Mouse (Mus musculus): ENCODE data around the gene 4930563M21Rik. TPM values are rescaled to one million over a fixed set of nuclear protein-coding genes. Genes with fewer than 3 reads are reported as not detected.

The 4930563M21Rik gene
- not detected in 2 replicates for polyA plus RNA-seq (2012; rRNA removed)

- WGBS: 78% methylated on average over 4 of the region's 4 CpGs
- no peaks in the 10 kb centered on the region for H3K4me1 ChIP-seq (ENCODE audit: control insufficient read depth, insufficient read depth, low read length)
- no peaks in the 10 kb centered on the region for H3K36me3 ChIP-seq (ENCODE audit: control insufficient read depth, insufficient read depth, low read length)
- no peak within 1 kb of the TSS for H3K4me3 ChIP-seq (ENCODE audit: insufficient read depth, low read depth, low read length)
- no peak for TF ChIP-seq CTCF (conservative IDR thresholded peaks at IDR 0.05; ENCODE audit: insufficient read depth, insufficient read length, low read depth, low read length)
- no peak for TF ChIP-seq POLR2A (IDR thresholded peaks at IDR 0.05; ENCODE audit: low read depth, low read length)
- no peak within 1 kb of the TSS for H3K27ac ChIP-seq (ENCODE audit: insufficient read depth, low read depth, low read length)
- no peaks in the 10 kb centered on the region for H3K27me3 ChIP-seq (replicated peaks; ENCODE audit: control insufficient read depth, insufficient read depth, low read length)
- no peak for DNase-seq
Measured at GRCm38 (mm10) chr9:56010450-56010849, at the start of gene 4930563M21Rik. 4930563M21Rik (minus strand) TSS chr9:56010550.

GRCm38 (mm10) chr9:56056147-56056546 is 45.8 kb upstream of the 4930563M21Rik start:
- TF ChIP-seq CTCF (conservative IDR thresholded peaks at IDR 0.05; ENCODE audit: insufficient read depth, insufficient read length, low read depth, low read length): no peak
- no peak for TF ChIP-seq POLR2A (IDR thresholded peaks at IDR 0.05; ENCODE audit: low read depth, low read length)
- Histone ChIP-seq H3K27ac (ENCODE audit: insufficient read depth, low read depth, low read length) (no peak overlapping the region), H3K4me1 (ENCODE audit: control insufficient read depth, insufficient read depth, low read length) (peaks cover 12% of the 10 kb centered on the region; the same call in 1 of the 2 replicates), H3K27me3 (replicated peaks; ENCODE audit: control insufficient read depth, insufficient read depth, low read length) (no peaks in the 10 kb centered on the region), H3K36me3 (ENCODE audit: control insufficient read depth, insufficient read depth, low read length) (peaks cover 5% of the 10 kb centered on the region), H3K4me3 (ENCODE audit: insufficient read depth, low read depth, low read length) (no peak overlapping the region)
- no peak for DNase-seq
- WGBS: 93% methylated on average over 6 of the region's 6 CpGs

GRCm38 (mm10) chr9:56053796-56054195 is 43.4 kb upstream of the 4930563M21Rik start:
- H3K27ac ChIP-seq (ENCODE audit: insufficient read depth, low read depth, low read length): no peak overlapping the region
- no peak overlapping the region for H3K4me3 ChIP-seq (ENCODE audit: insufficient read depth, low read depth, low read length)
- 31% methylated on average over 3 of the region's 3 CpGs for WGBS
- peak; percentile 87 for DNase-seq
- no peaks in the 10 kb centered on the region for H3K27me3 ChIP-seq (replicated peaks; ENCODE audit: control insufficient read depth, insufficient read depth, low read length)
- TF ChIP-seq CTCF (conservative IDR thresholded peaks at IDR 0.05; ENCODE audit: insufficient read depth, insufficient read length, low read depth, low read length): no peak
- peaks cover 1% of the 10 kb centered on the region for H3K36me3 ChIP-seq (ENCODE audit: control insufficient read depth, insufficient read depth, low read length)
- peaks cover 12% of the 10 kb centered on the region; the same call in 1 of the 2 replicates for H3K4me1 ChIP-seq (ENCODE audit: control insufficient read depth, insufficient read depth, low read length)

GRCm38 (mm10) chr9:56042181-56042621 is 31.9 kb upstream of the 4930563M21Rik start:
- WGBS: under 1% methylated on average over 16 of the region's 16 CpGs
- H3K27me3 ChIP-seq (replicated peaks; ENCODE audit: control insufficient read depth, insufficient read depth, low read length): no peaks in the 10 kb centered on the region
- peaks cover 3% of the 10 kb centered on the region; the same call in 1 of the 2 replicates for H3K4me1 ChIP-seq (ENCODE audit: control insufficient read depth, insufficient read depth, low read length)
- no peaks in the 10 kb centered on the region for H3K36me3 ChIP-seq (ENCODE audit: control insufficient read depth, insufficient read depth, low read length)
- TF ChIP-seq CTCF (conservative IDR thresholded peaks at IDR 0.05; ENCODE audit: insufficient read depth, insufficient read length, low read depth, low read length): no peak
- TF ChIP-seq POLR2A (IDR thresholded peaks at IDR 0.05; ENCODE audit: low read depth, low read length): no peak
- H3K4me3 ChIP-seq (ENCODE audit: insufficient read depth, low read depth, low read length): peak overlapping the region; percentile 98
- DNase-seq: no peak
- peak overlapping the region; percentile 71 for H3K27ac ChIP-seq (ENCODE audit: insufficient read depth, low read depth, low read length)

GRCm38 (mm10) chr9:56041372-56042180 is 31.2 kb upstream of the 4930563M21Rik start, which contains the start of gene Rcn2:
Rcn2 (plus strand) TSS chr9:56041845.
- WGBS: under 1% methylated on average over 49 of the region's 49 CpGs
- Histone ChIP-seq H3K27ac (ENCODE audit: insufficient read depth, low read depth, low read length) (peak within 1 kb of the TSS; percentile 71), H3K27me3 (replicated peaks; ENCODE audit: control insufficient read depth, insufficient read depth, low read length) (no peaks in the 10 kb centered on the region), H3K4me1 (ENCODE audit: control insufficient read depth, insufficient read depth, low read length) (peaks cover 3% of the 10 kb centered on the region; the same call in 1 of the 2 replicates), H3K4me3 (ENCODE audit: insufficient read depth, low read depth, low read length) (peak within 1 kb of the TSS; percentile 98), H3K36me3 (ENCODE audit: control insufficient read depth, insufficient read depth, low read length) (no peaks in the 10 kb centered on the region)
- TF ChIP-seq CTCF (conservative IDR thresholded peaks at IDR 0.05; ENCODE audit: insufficient read depth, insufficient read length, low read depth, low read length) (no peak), POLR2A (IDR thresholded peaks at IDR 0.05; ENCODE audit: low read depth, low read length) (peak; percentile 81)
- DNase-seq: peak; percentile 97

GRCm38 (mm10) chr9:56032219-56032618 is 21.9 kb upstream of the 4930563M21Rik start:
- Histone ChIP-seq H3K4me1 (ENCODE audit: control insufficient read depth, insufficient read depth, low read length) (no peaks in the 10 kb centered on the region), H3K4me3 (ENCODE audit: insufficient read depth, low read depth, low read length) (no peak overlapping the region), H3K27me3 (replicated peaks; ENCODE audit: control insufficient read depth, insufficient read depth, low read length) (no peaks in the 10 kb centered on the region), H3K27ac (ENCODE audit: insufficient read depth, low read depth, low read length) (no peak overlapping the region), H3K36me3 (ENCODE audit: control insufficient read depth, insufficient read depth, low read length) (no peaks in the 10 kb centered on the region)
- no peak for TF ChIP-seq CTCF (conservative IDR thresholded peaks at IDR 0.05; ENCODE audit: insufficient read depth, insufficient read length, low read depth, low read length)
- no peak for TF ChIP-seq POLR2A (IDR thresholded peaks at IDR 0.05; ENCODE audit: low read depth, low read length)
- DNase-seq: no peak
- 68% methylated on average over 3 of the region's 3 CpGs for WGBS

GRCm38 (mm10) chr9:56027292-56027691 is 16.9 kb upstream of the 4930563M21Rik start:
- TF ChIP-seq POLR2A (IDR thresholded peaks at IDR 0.05; ENCODE audit: low read depth, low read length) (no peak), CTCF (conservative IDR thresholded peaks at IDR 0.05; ENCODE audit: insufficient read depth, insufficient read length, low read depth, low read length) (no peak)
- 85% methylated on average over 16 of the region's 16 CpGs for WGBS
- Histone ChIP-seq H3K27ac (ENCODE audit: insufficient read depth, low read depth, low read length) (no peak overlapping the region), H3K4me3 (ENCODE audit: insufficient read depth, low read depth, low read length) (no peak overlapping the region), H3K27me3 (replicated peaks; ENCODE audit: control insufficient read depth, insufficient read depth, low read length) (no peaks in the 10 kb centered on the region), H3K4me1 (ENCODE audit: control insufficient read depth, insufficient read depth, low read length) (no peaks in the 10 kb centered on the region), H3K36me3 (ENCODE audit: control insufficient read depth, insufficient read depth, low read length) (no peaks in the 10 kb centered on the region)
- no peak for DNase-seq

All from kidney, adult 2 months (tissue).